Mouse (Mus musculus): ENCODE measurements around the gene Gm15217. TPM values are rescaled to one million over a fixed set of nuclear protein-coding genes. Genes with fewer than 3 reads are reported as not detected.

Gene Gm15217
- polyA plus RNA-seq (2012; ENCODE audit: insufficient read depth, insufficient read length, missing spikeins) = not detected in 2 replicates

DNA sequence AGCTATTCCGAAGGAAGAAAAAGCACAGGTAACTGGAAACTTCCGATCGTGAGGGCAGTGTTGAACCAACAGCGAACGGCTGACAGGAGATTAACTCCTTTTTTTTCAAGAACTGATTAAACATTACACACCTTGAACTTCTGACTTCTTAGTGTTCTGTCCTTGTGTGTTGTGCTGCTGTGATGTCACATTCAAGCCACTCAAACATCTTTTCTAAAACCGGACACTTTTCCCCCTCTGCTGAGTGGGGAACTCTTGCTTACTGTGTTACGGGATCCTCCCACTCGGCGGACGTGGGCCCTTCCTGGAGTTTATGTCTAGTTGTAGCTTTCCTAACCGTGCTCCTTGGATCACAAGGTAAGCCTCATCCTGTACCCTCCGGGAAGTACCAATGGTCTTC, at the start of gene Gm15217:
Gene Gm15217, plus strand, starts transcription at position 130 of the 400 bp plus-strand sequence.
- Histone ChIP-seq H3K4me3 (ENCODE audit: insufficient read depth, low read depth, low read length) (no peak within 1 kb of the TSS), H3K4me1 (ENCODE audit: control insufficient read depth, insufficient read depth, insufficient read length, low read length) (no peaks in the 10 kb centered on the region), H3K27ac (replicated peaks; ENCODE audit: low read depth, low read length) (no peak within 1 kb of the TSS)

DNA sequence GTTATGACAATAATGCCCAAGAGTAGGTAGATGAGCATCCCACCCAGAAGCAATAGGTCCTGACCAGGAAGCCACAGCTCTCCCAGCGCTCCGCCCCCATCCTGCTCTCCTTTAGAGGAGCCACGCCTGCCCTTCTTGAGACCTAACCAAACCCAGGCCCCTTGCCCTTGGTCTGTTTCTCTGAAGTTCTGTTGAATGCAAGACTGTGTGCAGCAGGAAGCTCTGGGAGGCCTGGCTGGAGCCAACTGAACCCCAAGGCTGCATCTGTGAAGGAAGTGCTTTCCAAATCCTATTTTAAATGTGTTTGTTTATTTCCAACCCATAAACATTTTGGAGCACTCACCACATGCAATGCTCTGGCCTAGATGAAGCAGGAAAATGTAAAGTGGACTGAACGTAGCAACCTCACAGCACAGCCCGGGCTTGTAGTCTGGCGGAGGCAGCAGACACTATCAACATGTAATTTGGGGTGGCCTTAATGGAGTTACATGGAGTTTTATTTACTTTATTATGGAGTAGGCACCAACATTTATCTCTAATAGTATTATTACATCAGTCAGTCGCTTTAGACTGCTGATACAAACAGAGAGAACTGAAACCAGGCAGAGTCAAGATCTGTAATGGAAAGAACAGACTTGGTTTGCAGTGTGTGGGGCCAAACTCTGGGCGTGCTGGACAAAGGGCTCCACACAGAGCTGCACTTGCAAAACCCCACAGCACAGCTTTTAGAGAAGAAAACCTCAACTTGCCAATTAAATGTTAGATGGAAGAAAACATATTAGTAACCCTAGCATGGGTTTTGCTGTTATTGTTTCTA, 45.6 kb upstream of the Gm15217 start:
- Histone ChIP-seq H3K4me1 (ENCODE audit: control insufficient read depth, insufficient read depth, insufficient read length, low read length) (no peaks in the 10 kb centered on the region), H3K4me3 (ENCODE audit: insufficient read depth, low read depth, low read length) (no peak overlapping the region), H3K27ac (replicated peaks; ENCODE audit: low read depth, low read length) (no peak overlapping the region)

DNA sequence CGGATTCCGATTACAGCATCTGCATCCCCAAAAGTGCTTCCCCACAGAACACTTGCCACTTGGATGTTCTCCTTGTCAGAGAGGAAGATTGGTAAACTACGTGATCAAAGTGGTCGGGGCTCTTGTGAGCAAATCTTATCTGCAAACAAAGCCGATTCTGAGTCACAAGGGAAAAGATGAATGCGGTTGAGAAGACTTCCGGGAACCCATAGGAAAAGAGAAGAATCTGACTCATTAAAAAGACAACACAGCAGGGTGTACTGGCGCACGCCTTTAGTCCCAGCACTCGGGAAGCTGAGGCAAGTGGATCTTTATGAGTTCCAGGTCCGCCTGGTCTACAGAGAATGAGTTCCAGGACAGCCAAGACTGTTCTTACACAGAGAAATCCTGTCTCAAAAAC, 40.4 kb upstream of the Gm15217 start:
- H3K4me3 ChIP-seq (ENCODE audit: insufficient read depth, low read depth, low read length) = no peak overlapping the region
- H3K4me1 ChIP-seq (ENCODE audit: control insufficient read depth, insufficient read depth, insufficient read length, low read length) = no peaks in the 10 kb centered on the region
- H3K27ac ChIP-seq (replicated peaks; ENCODE audit: low read depth, low read length) = no peak overlapping the region

DNA sequence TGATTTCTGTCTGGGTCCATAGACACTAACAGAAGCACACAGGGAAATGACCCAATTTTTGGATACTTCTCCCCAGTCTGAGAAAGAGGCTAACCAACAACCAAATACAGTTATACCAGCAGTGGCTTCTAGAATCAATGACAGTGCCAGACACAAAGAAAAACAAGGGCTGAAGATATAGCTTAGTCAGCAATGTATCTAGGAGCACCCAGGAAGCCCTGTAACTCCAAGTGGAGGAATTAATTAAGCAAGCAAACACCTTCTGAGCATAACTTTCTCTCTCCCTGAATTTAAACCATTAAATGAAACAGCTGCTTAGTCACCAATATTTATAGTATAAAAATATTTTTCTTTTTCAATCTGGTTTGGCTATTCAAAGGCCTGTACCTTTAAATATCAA, 34.5 kb upstream of the Gm15217 start:
- no peaks in the 10 kb centered on the region for H3K4me1 ChIP-seq (ENCODE audit: control insufficient read depth, insufficient read depth, insufficient read length, low read length)
- H3K4me3 ChIP-seq (ENCODE audit: insufficient read depth, low read depth, low read length) = no peak overlapping the region
- no peak overlapping the region for H3K27ac ChIP-seq (replicated peaks; ENCODE audit: low read depth, low read length)

DNA sequence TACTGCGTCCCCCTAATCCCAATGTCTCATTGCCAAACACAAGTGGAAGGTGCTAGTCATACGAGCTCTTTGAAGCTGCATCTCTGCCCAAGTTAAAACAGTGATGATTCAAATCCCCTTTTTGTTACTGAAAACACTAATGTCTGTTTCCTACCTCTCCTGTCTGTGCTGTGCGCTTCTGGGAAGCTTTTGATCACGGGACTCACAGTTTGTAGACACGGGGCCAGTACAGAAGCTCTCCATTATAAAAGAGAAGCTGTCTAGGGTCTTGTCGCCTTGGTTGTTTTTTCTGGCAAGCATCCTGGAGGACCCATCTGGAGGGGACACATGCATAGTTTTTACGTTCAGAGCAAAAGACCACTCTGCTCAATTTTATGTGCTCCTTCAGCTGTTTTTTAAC, 21.9 kb upstream of the Gm15217 start:
- Histone ChIP-seq H3K4me1 (ENCODE audit: control insufficient read depth, insufficient read depth, insufficient read length, low read length) (no peaks in the 10 kb centered on the region), H3K27ac (replicated peaks; ENCODE audit: low read depth, low read length) (no peak overlapping the region), H3K4me3 (ENCODE audit: insufficient read depth, low read depth, low read length) (no peak overlapping the region)

DNA sequence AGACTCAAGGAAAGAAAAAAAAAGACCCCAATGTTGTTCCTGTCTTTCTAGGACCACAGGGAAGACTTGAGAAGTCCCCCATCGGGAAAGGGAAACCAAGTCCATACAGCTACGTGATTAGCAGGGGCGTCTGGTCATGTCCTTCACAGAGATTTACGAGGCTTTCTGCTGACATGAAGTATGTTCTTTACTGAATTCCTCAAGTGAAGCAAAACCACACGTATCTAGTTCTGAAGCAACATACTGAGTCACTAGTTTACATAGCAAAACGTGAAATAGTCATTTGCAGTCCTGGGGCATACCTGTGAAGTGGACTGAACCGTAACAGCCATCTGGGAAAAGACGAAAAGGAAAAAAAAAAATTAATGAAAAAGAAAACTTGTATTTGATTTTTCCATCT, 21.5 kb upstream of the Gm15217 start:
- no peak overlapping the region for H3K4me3 ChIP-seq (ENCODE audit: insufficient read depth, low read depth, low read length)
- no peak overlapping the region for H3K27ac ChIP-seq (replicated peaks; ENCODE audit: low read depth, low read length)
- H3K4me1 ChIP-seq (ENCODE audit: control insufficient read depth, insufficient read depth, insufficient read length, low read length) = no peaks in the 10 kb centered on the region

DNA sequence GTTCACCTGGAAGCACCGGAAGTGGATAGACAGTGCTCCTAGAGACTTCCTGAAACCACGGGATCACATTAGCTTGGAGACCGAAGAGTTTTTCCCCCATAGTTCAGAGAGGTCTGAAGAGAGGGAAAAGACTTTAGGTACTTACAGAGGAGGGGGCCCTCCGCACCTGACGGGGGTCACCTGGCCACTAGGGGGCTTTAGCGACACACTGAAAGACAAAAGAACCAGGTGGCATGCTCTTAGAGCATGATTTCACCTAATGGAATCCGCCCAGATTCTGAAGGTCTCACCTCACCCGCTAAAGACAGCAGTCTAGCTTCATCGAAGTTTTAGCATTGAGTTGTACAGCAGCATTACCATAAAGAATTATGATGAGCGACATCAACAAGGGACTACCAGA, 16.0 kb upstream of the Gm15217 start:
- Histone ChIP-seq H3K4me1 (ENCODE audit: control insufficient read depth, insufficient read depth, insufficient read length, low read length) (no peaks in the 10 kb centered on the region), H3K4me3 (ENCODE audit: insufficient read depth, low read depth, low read length) (no peak overlapping the region), H3K27ac (replicated peaks; ENCODE audit: low read depth, low read length) (no peak overlapping the region)

DNA sequence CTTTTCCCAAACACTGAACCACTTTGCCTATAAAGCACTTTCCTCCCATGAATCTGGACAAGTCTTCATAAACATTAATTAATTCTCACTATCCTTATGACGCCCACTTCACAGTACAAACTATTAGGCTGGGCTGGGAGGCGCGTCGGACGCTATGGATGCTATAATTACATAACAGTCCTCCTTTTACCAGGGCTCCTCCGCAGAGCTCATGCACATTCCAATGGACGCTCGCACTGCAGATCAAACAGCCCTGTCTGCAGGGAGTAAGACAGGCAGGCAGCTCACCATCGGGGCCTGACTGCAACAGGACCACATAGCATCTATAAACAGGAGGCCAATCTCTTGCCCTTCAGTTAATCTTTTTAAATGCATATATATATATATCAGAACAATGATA, 6.8 kb upstream of the Gm15217 start:
- H3K4me3 ChIP-seq (ENCODE audit: insufficient read depth, low read depth, low read length) = no peak overlapping the region
- H3K4me1 ChIP-seq (ENCODE audit: control insufficient read depth, insufficient read depth, insufficient read length, low read length) = no peaks in the 10 kb centered on the region
- H3K27ac ChIP-seq (replicated peaks; ENCODE audit: low read depth, low read length) = no peak overlapping the region

DNA sequence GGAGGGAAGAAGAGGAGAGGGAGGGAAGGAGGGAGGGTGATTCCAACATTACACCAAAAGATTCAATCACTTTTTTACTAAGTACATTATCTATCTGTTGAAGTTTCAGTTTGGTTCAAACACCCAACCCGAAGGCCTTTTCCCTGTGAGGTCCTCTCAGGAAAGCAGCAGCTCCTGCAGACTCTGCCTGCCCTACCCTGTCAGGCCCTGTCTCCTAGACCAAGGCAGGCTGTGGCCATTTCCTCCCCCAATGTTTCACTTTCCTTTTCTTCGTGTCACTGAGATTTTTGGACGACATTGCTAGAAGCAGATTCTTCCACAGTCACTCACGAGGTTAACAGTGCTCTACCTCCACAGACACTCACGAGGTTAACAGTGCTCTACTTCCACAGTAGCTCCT, 3.4 kb upstream of the Gm15217 start:
- Histone ChIP-seq H3K4me1 (ENCODE audit: control insufficient read depth, insufficient read depth, insufficient read length, low read length) (no peaks in the 10 kb centered on the region), H3K27ac (replicated peaks; ENCODE audit: low read depth, low read length) (no peak overlapping the region), H3K4me3 (ENCODE audit: insufficient read depth, low read depth, low read length) (no peak overlapping the region)

DNA sequence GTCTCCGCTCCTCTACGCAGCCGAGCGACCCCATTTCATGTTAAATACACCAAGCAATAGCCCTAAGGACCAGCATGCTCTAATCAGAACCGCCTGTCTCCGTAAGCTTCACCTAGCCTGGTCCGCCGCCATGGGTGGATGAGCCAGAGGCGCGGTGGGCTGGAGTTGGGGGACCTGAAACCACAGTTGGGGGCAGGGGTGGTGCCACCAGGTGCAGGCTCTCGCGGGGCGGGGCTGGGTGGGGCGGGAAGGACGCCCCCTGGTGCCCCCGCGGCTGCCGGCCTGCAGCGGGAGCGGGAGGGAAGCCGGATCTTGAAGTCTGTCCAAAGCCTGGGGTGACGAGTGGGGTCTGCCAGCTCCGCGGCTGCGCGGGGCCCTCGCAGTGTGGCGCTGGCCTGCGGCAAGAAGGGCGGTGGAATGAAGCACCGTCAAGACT, 1.1 kb downstream of the Gm15217 start:
- Histone ChIP-seq H3K4me3 (ENCODE audit: insufficient read depth, low read depth, low read length) (no peak overlapping the region), H3K4me1 (ENCODE audit: control insufficient read depth, insufficient read depth, insufficient read length, low read length) (no peaks in the 10 kb centered on the region), H3K27ac (replicated peaks; ENCODE audit: low read depth, low read length) (no peak overlapping the region)

DNA sequence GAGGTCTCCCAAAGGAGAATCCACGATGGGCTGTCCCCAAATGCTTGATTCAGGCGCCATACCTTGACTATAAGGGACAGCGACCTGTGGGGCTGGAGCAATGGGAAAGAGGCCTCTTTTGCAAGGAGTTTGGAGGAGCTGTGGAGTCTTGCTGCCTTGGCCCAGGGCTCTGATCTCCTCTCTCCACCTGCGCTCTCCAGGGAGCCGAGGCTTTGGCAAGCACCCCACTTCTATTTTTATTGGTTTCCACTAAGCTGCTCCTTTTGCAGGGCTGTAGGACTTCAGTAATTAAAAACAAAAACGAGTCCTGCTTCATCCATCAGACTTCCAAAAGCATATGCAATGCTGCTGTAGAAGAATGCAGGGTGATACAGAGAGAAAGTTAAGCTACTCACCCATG, 2.2 kb downstream of the Gm15217 start:
- H3K27ac ChIP-seq (replicated peaks; ENCODE audit: low read depth, low read length) = no peak overlapping the region
- no peak overlapping the region for H3K4me3 ChIP-seq (ENCODE audit: insufficient read depth, low read depth, low read length)

DNA sequence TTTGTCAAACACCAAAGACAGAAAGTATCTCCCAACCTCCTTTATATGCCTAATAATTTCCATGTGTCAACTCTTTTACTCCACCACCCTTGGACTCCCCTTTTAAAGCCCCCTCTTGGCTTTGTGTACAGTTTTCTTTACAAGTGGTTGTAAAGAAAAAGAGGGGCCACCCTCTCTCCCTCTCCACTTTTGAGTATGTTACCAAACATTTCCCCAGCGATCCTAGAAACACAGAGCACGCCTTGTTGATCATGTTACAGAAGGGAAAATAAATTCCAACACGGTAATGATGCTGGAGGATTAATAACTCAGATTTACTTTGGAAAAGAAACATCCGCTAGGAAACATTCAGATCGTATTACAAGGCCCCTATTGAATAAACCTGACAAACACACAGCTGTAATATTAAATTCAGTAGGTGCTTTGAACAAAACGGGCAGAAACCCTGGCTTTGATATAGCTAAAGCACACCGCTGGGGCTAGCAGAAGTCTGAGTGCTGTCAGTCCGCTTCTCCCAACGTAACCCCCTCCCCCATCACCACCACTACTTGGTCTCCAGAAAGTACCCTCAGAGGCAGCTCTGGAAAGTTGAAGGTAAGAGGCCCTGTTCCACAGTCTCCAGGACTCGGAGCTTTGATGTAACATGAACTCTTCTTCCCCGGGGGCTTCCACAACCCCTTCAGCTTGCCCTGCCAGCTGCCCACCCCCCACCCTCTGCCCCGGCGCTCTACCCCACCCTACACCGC, 5.9 kb downstream of the Gm15217 start:
- Histone ChIP-seq H3K27ac (replicated peaks; ENCODE audit: low read depth, low read length) (no peak overlapping the region), H3K4me1 (ENCODE audit: control insufficient read depth, insufficient read depth, insufficient read length, low read length) (peaks cover 2% of the 10 kb centered on the region; the same call in 1 of the 2 replicates), H3K4me3 (ENCODE audit: insufficient read depth, low read depth, low read length) (no peak overlapping the region)

More for the DNA sequence above, 2.2 kb downstream of the Gm15217 start:
- 0 out of 2 replicates have a peak, but pooled peaks cover 2% of the 10 kb centered on the region for H3K4me1 ChIP-seq (ENCODE audit: control insufficient read depth, insufficient read depth, insufficient read length, low read length)

DNA sequence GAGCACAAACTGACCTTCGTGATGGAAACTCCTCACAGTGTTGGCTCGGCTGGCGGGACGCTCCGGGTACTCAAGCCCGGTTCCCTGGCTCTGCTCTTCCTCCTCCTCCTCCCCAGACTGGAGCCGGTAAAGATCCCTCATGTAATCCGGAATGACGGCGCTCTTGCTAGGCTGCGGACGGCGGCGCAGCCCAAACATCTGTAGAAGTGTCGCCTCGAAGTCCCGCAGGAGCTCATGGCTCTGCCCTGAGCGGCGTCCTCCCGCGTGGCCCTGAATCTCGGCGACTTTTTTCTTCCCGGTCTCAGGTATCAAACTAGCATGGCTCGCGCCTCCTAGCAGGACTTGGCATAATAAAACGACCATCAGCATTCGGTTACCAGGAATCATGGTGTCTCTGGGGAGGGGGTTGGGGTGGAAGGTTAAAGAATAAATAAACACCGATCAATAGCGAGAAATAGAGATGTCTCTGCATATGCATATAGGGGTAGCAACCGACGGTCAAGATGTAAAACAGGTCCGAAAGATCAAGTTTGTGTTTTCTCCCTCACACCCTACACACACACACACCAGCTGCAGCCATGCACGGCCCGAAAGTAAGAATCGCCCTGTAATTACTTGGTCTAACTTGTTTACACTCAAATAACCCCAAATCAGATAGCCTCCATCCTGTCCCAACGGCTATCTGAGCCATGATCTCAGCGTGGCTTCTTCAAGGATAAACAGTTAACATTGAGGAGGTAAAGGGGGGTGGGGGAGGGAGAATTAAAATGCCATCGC, 6.7 kb downstream of the Gm15217 start:
- Histone ChIP-seq H3K27ac (replicated peaks; ENCODE audit: low read depth, low read length) (no peak overlapping the region), H3K4me3 (ENCODE audit: insufficient read depth, low read depth, low read length) (peak overlapping the region; percentile 47), H3K4me1 (ENCODE audit: control insufficient read depth, insufficient read depth, insufficient read length, low read length) (peaks cover 2% of the 10 kb centered on the region; the same call in 1 of the 2 replicates)

DNA sequence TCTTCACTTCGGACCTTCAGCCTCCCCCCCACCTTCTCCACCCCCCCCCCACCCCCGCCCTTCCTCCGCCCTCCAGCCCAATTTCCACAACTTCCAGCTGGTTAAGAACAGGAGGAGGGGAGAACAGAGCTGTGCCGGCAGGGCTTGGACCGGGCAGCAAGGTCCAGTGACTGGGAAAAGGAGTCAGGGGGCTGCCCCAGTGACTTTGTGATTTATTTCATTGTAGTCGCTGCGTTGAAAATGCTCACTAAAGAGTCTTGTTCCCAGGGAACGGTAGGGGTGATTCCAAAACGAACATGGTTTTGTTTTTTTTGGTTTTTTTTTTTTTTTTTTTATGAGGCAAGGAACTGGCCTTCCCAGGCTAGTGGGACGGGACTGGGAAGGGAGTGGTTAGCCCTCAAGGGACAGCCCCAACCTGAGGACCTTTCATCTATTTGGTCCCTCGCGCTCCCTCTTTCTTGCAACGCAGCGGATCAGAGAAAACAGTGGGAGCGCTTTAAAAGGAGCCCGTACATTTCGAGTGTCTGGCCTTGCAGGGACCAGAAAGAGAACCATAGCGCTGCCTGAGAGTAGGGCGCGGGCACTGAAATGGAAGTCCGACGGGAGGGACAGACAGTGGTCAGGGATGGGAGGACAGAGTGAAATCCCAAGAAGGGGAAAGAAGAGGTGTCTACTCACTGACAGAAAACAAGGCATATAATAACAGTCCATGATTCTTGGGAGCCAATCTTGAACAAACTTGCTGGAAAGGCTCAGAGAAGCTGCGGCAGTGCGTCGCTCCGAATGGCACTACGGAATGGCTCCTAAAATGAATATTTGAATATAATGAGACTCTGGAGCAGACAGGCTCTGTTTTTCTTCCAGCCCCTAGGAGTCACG, 7.5 kb downstream of the Gm15217 start:
- Histone ChIP-seq H3K4me1 (ENCODE audit: control insufficient read depth, insufficient read depth, insufficient read length, low read length) (peaks cover 2% of the 10 kb centered on the region; the same call in 1 of the 2 replicates), H3K4me3 (ENCODE audit: insufficient read depth, low read depth, low read length) (peak overlapping the region; percentile 48), H3K27ac (replicated peaks; ENCODE audit: low read depth, low read length) (no peak overlapping the region)
